Mouse (Mus musculus) spleen, postnatal 4 days (tissue): Measurements from ENCODE around the gene Slc22a1.

Source experiments
- DNase-seq, 2 experiments: peaks; one replicate each; pipeline ENCODE4 v3.0.0; 2022; ENCODE audit warnings: low spot score in 2 of 2

Gene Slc22a1

GRCm38 (mm10) chr17:12631771-12632600 is 43.6 kb downstream of the Slc22a1 start:
- DNase-seq: no peak

- no peak for DNase-seq
These were observed 44.5 kb downstream of the Slc22a1 start for GRCm38 (mm10) chr17:12630976-12631730.

GRCm38 (mm10) chr17:12627983-12628382 is 47.6 kb downstream of the Slc22a1 start:
- DNase-seq: no peak

GRCm38 (mm10) chr17:12619641-12620040 is 56.0 kb downstream of the Slc22a1 start:
- no peak for DNase-seq

GRCm38 (mm10) chr17:12615429-12615828 is 60.2 kb downstream of the Slc22a1 start:
- DNase-seq: no peak

GRCm38 (mm10) chr17:12614511-12615385 is 60.9 kb downstream of the Slc22a1 start:
- no peak for DNase-seq

- no peak for DNase-seq
These were observed 68.4 kb downstream of the Slc22a1 start for GRCm38 (mm10) chr17:12607202-12607601.

GRCm38 (mm10) chr17:12606634-12607033 is 69.0 kb downstream of the Slc22a1 start:
- DNase-seq: no peak
